Comparison of ENCODE assay signal across 14 mouse cellular contexts in the genomic region with DNA sequence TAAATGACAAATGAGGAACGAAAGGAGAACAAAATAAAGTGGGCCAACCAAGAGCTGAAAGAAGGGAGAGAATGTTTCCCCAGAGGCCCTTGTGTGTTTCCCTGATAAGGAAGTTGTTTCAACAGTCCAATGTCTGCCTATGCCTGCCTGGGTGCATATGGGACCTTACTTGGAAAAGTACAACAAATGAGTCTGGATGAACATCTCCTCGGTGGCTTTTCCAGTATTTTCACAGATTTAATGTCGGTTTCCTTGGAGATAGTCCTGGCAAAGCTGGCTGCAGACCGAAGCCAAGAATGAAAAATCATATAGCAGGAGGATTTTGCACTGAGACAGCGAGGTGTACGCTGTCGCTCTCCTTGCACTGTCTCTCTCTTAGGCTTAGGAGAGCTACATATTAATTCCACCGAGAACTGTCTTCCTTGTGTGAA. TPM values are rescaled to one million over a fixed set of nuclear protein-coding genes. Genes with fewer than 3 reads are reported as not detected.
DNase-seq lines count a peak whose midpoint lies in the region; ATAC-seq and TF ChIP-seq lines count a peak whose summit lies in the region.
"Had no signal": no experiment of that assay in that cellular context is flagged by ENCODE, and none has a peak within 500 bp of the region (broad histone marks: within the 10 kb centered on the region; RNA-seq: fewer than 3 reads in every experiment).

No protein-coding gene starts in this region.

- H3K9ac ChIP-seq in forebrain, postnatal 0 days, result no peak overlapping the region
- H3K9ac ChIP-seq: embryonic facial prominence, embryonic 13.5 days; hindbrain, embryonic 15.5 days; neural tube, embryonic 13.5 days had no signal

- no peaks in the 10 kb centered on the region for H3K9me3 ChIP-seq in forebrain, postnatal 0 days (ENCODE audit: low read length)
- H3K9me3 ChIP-seq: embryonic facial prominence, embryonic 13.5 days; hindbrain, embryonic 15.5 days; neural tube, embryonic 13.5 days had no signal

- no peaks in the 10 kb centered on the region for H3K27me3 ChIP-seq in forebrain, postnatal 0 days (ENCODE audit: insufficient read depth, low read length)
- H3K27me3 ChIP-seq in cerebellum, adult 2 months (ENCODE audit: control insufficient read depth, insufficient read depth, low read length), result no peaks in the 10 kb centered on the region
- H3K27me3 ChIP-seq: embryonic facial prominence, embryonic 13.5 days; hindbrain, embryonic 15.5 days; neural tube, embryonic 13.5 days had no signal

- H3K4me1 ChIP-seq in forebrain, postnatal 0 days (ENCODE audit: insufficient read depth), result no peaks in the 10 kb centered on the region
- no peaks in the 10 kb centered on the region for H3K4me1 ChIP-seq in cerebellum, adult 2 months (ENCODE audit: control insufficient read depth, insufficient read depth, low read length)
- H3K4me1 ChIP-seq: embryonic facial prominence, embryonic 13.5 days; hindbrain, embryonic 15.5 days; neural tube, embryonic 13.5 days had no signal

- 0 out of 2 replicates have a peak overlapping the region, but pooled peaks have one; percentile 23 for H3K4me2 ChIP-seq in forebrain, postnatal 0 days (ENCODE audit: low read depth)
- H3K4me2 ChIP-seq: embryonic facial prominence, embryonic 13.5 days; hindbrain, embryonic 15.5 days; neural tube, embryonic 13.5 days had no signal

- no peaks in the 10 kb centered on the region for H3K36me3 ChIP-seq in forebrain, postnatal 0 days (ENCODE audit: insufficient read depth)
- H3K36me3 ChIP-seq: embryonic facial prominence, embryonic 13.5 days; hindbrain, embryonic 15.5 days; neural tube, embryonic 13.5 days had no signal

- peak; percentile 24 for DNase-seq in left cerebral cortex, adult 11 months (ENCODE audit: low spot score)
- DNase-seq in left cerebral cortex, postnatal 4 days, result no peak
- DNase-seq in forebrain, postnatal 0 days, result peak; percentile 81
- DNase-seq in left cerebral cortex, adult 9 months (ENCODE audit: low spot score in 2 of 2), result peak; percentile 22 to 62
- peak; percentile 48 for DNase-seq in right cerebral cortex, postnatal 25 days
- DNase-seq in cerebellum, adult 2 months, result no peak
- no peak for DNase-seq in kidney, adult 18-20 months
- DNase-seq in lung, adult 18-20 months, result no peak
- DNase-seq: cerebellum, adult 11 months; gastrocnemius, adult 2 months; thymus, postnatal 25 days had no signal

- ATAC-seq in forebrain, postnatal 0 days, result peak; percentile 86

- intact Hi-C loops in left cerebral cortex, postnatal 4 days (cut with DNase I), result no loop called here

- H3K4me3 ChIP-seq in forebrain, postnatal 0 days (ENCODE audit: low read depth, low read length), result no peak overlapping the region
- no peak overlapping the region for H3K4me3 ChIP-seq in cerebellum, adult 2 months (replicated peaks; ENCODE audit: insufficient read depth, low read depth, low read length)
- H3K4me3 ChIP-seq: embryonic facial prominence, embryonic 13.5 days; gastrocnemius, adult 2 months; hindbrain, embryonic 15.5 days; neural tube, embryonic 13.5 days had no signal

- no peak for TF ChIP-seq CTCF in forebrain, postnatal 0 days (IDR thresholded peaks at IDR 0.05; ENCODE audit: low read depth)
- no peak for TF ChIP-seq CTCF in cerebellum, adult 2 months (IDR thresholded peaks at IDR 0.05; ENCODE audit: borderline replicate concordance, insufficient read depth, low read depth, low read length)

- no peak overlapping the region for H3K27ac ChIP-seq in forebrain, postnatal 0 days (ENCODE audit: low read depth, low read length)
- no peak overlapping the region for H3K27ac ChIP-seq in cerebellum, adult 2 months (ENCODE audit: insufficient read depth, low read length)
- H3K27ac ChIP-seq: embryonic facial prominence, embryonic 13.5 days; gastrocnemius, adult 2 months; hindbrain, embryonic 15.5 days; neural tube, embryonic 13.5 days had no signal

- 59% methylated on average over 8 of the region's 8 CpGs for WGBS in forebrain, postnatal 0 days
- WGBS in cerebellum, adult 2 months, result 45% methylated on average over 8 of the region's 8 CpGs

- TF ChIP-seq POLR2A in cerebellum, adult 2 months (IDR thresholded peaks at IDR 0.05; ENCODE audit: borderline replicate concordance, insufficient read depth, low read length), result no peak

RNA-seq across cellular contexts. Expression of a gene that starts 18.8 kb away (rescaled TPM):
- total RNA-seq in left cerebral cortex, postnatal 4 days (2021), result 1 to 10 TPM; 8.6 to 9.8 TPM
- total RNA-seq in forebrain, postnatal 0 days (2014; rRNA removed), result 7.1 and 7.4 TPM in 2 replicates
- 1.3 and 1.5 TPM in 2 replicates for polyA plus RNA-seq in forebrain, postnatal 0 days (2015; fragmentation: Nextera tagmentation; extraction: Ambion mirVana)
- 2.4 and 2.8 TPM in 2 replicates for polyA plus RNA-seq in cerebellum, adult 2 months (2012; rRNA removed)

Comparison
In these comparisons a context has a peak if more than half of its experiments do, and no peak if none do; other contexts are left out.
1. DNase-seq: peak in left cerebral cortex, adult 11 months (single experiment), forebrain, postnatal 0 days (single experiment), left cerebral cortex, adult 9 months (2 of 2) and right cerebral cortex, postnatal 25 days (single experiment); none in left cerebral cortex, postnatal 4 days (single experiment), cerebellum, adult 2 months (0 of 2), kidney, adult 18-20 months (single experiment) and lung, adult 18-20 months (0 of 2).